Mouse (Mus musculus): ENCODE measurements around the gene Eno1. TPM values are rescaled to one million over a fixed set of nuclear protein-coding genes. Genes with fewer than 3 reads are reported as not detected.

The Eno1 gene
- polyA plus RNA-seq, 1 experiment from 2014 or later = 2,173 TPM

GRCm38 (mm10) chr4:150250549-150251422, 14.3 kb downstream of the Eno1 start:
- Histone ChIP-seq H3K4me2 (no peak overlapping the region), H3K27me3 (replicated peaks) (no peaks in the 10 kb centered on the region), H3K9me3 (replicated peaks) (no peaks in the 10 kb centered on the region), H3K4me3 (no peak overlapping the region), H3K4me1 (replicated peaks) (peaks cover 20% of the 10 kb centered on the region), H3K36me3 (peaks cover 81% of the 10 kb centered on the region), H3K9ac (no peak overlapping the region), H3K27ac (ENCODE audit: poor library complexity, severe bottlenecking) (peak overlapping the region; percentile 55)
- no peak for ATAC-seq (ENCODE audit: insufficient number of reproducible peaks, low FRiP score)
- 62% methylated on average over 18 of the region's 18 CpGs for WGBS

- peaks cover 33% of the 10 kb centered on the region for H3K4me1 ChIP-seq (replicated peaks)
- no peaks in the 10 kb centered on the region for H3K27me3 ChIP-seq (replicated peaks)
- H3K36me3 ChIP-seq = peaks cover 50% of the 10 kb centered on the region
- ATAC-seq (ENCODE audit: insufficient number of reproducible peaks, low FRiP score) = no peak
- WGBS = 66% methylated on average over 4 of the region's 4 CpGs
- no peak overlapping the region for H3K4me3 ChIP-seq
- no peak overlapping the region for H3K9ac ChIP-seq
- no peak overlapping the region for H3K4me2 ChIP-seq
- H3K27ac ChIP-seq (ENCODE audit: poor library complexity, severe bottlenecking) = no peak overlapping the region
- H3K9me3 ChIP-seq (replicated peaks) = no peaks in the 10 kb centered on the region
These were observed 17.9 kb downstream of the Eno1 start for GRCm38 (mm10) chr4:150254416-150254815.

- H3K36me3 ChIP-seq = peaks cover 43% of the 10 kb centered on the region
- peaks cover 31% of the 10 kb centered on the region for H3K4me1 ChIP-seq (replicated peaks)
- no peak overlapping the region for H3K4me2 ChIP-seq
- 85% methylated on average over 7 of the region's 7 CpGs for WGBS
- no peak for ATAC-seq (ENCODE audit: insufficient number of reproducible peaks, low FRiP score)
- no peak overlapping the region for H3K9ac ChIP-seq
- no peak overlapping the region for H3K4me3 ChIP-seq
- H3K27me3 ChIP-seq (replicated peaks) = no peaks in the 10 kb centered on the region
- H3K9me3 ChIP-seq (replicated peaks) = no peaks in the 10 kb centered on the region
- H3K27ac ChIP-seq (ENCODE audit: poor library complexity, severe bottlenecking) = no peak overlapping the region
These were observed 18.7 kb downstream of the Eno1 start for GRCm38 (mm10) chr4:150255181-150255580.

GRCm38 (mm10) chr4:150257252-150258204, 21.0 kb downstream of the Eno1 start:
- ATAC-seq (ENCODE audit: insufficient number of reproducible peaks, low FRiP score) = peak; percentile 79
- no peak overlapping the region for H3K4me3 ChIP-seq
- no peaks in the 10 kb centered on the region for H3K9me3 ChIP-seq (replicated peaks)
- WGBS = 19% methylated on average over 20 of the region's 20 CpGs
- H3K9ac ChIP-seq = peak overlapping the region; percentile 28; the same call in 1 of the 2 replicates
- 0 out of 2 replicates have a peak overlapping the region, but pooled peaks have one; percentile 7 for H3K4me2 ChIP-seq
- no peaks in the 10 kb centered on the region for H3K27me3 ChIP-seq (replicated peaks)
- peaks cover 23% of the 10 kb centered on the region for H3K36me3 ChIP-seq
- H3K4me1 ChIP-seq (replicated peaks) = peaks cover 34% of the 10 kb centered on the region
- H3K27ac ChIP-seq (ENCODE audit: poor library complexity, severe bottlenecking) = peak overlapping the region; percentile 46

- ATAC-seq (ENCODE audit: insufficient number of reproducible peaks, low FRiP score) = no peak
- peak overlapping the region; percentile 46; the same call in 1 of the 2 replicates for H3K27ac ChIP-seq (ENCODE audit: poor library complexity, severe bottlenecking)
- no peak overlapping the region for H3K4me3 ChIP-seq
- H3K4me2 ChIP-seq = 0 out of 2 replicates have a peak overlapping the region, but pooled peaks have one; percentile 7
- H3K9me3 ChIP-seq (replicated peaks) = no peaks in the 10 kb centered on the region
- H3K9ac ChIP-seq = peak overlapping the region; percentile 28; the same call in 1 of the 2 replicates
- WGBS = 62% methylated on average over 14 of the region's 14 CpGs
- peaks cover 34% of the 10 kb centered on the region for H3K4me1 ChIP-seq (replicated peaks)
- no peaks in the 10 kb centered on the region for H3K27me3 ChIP-seq (replicated peaks)
- H3K36me3 ChIP-seq = peaks cover 24% of the 10 kb centered on the region
These were observed 21.9 kb downstream of the Eno1 start for GRCm38 (mm10) chr4:150258388-150258787.

- H3K27me3 ChIP-seq (replicated peaks) = no peaks in the 10 kb centered on the region
- H3K36me3 ChIP-seq = peaks cover 25% of the 10 kb centered on the region
- H3K9me3 ChIP-seq (replicated peaks) = no peaks in the 10 kb centered on the region
- H3K9ac ChIP-seq = no peak overlapping the region
- 88% methylated on average over 7 of the region's 7 CpGs for WGBS
- H3K27ac ChIP-seq (ENCODE audit: poor library complexity, severe bottlenecking) = no peak overlapping the region
- no peak overlapping the region for H3K4me2 ChIP-seq
- peaks cover 34% of the 10 kb centered on the region for H3K4me1 ChIP-seq (replicated peaks)
- no peak for ATAC-seq (ENCODE audit: insufficient number of reproducible peaks, low FRiP score)
- H3K4me3 ChIP-seq = no peak overlapping the region
These were observed 23.1 kb downstream of the Eno1 start for GRCm38 (mm10) chr4:150259577-150259976.

GRCm38 (mm10) chr4:150260111-150260510, 23.6 kb downstream of the Eno1 start:
- Histone ChIP-seq H3K4me2 (no peak overlapping the region), H3K9ac (no peak overlapping the region), H3K36me3 (peaks cover 20% of the 10 kb centered on the region), H3K27ac (ENCODE audit: poor library complexity, severe bottlenecking) (no peak overlapping the region), H3K4me1 (replicated peaks) (peaks cover 31% of the 10 kb centered on the region), H3K4me3 (no peak overlapping the region), H3K27me3 (replicated peaks) (no peaks in the 10 kb centered on the region), H3K9me3 (replicated peaks) (no peaks in the 10 kb centered on the region)
- no peak for ATAC-seq (ENCODE audit: insufficient number of reproducible peaks, low FRiP score)
- 81% methylated on average over 7 of the region's 7 CpGs for WGBS

GRCm38 (mm10) chr4:150260745-150261144, 24.2 kb downstream of the Eno1 start:
- no peak overlapping the region for H3K4me3 ChIP-seq
- no peak overlapping the region for H3K9ac ChIP-seq
- peaks cover 18% of the 10 kb centered on the region for H3K36me3 ChIP-seq
- no peaks in the 10 kb centered on the region for H3K27me3 ChIP-seq (replicated peaks)
- peaks cover 31% of the 10 kb centered on the region for H3K4me1 ChIP-seq (replicated peaks)
- H3K27ac ChIP-seq (ENCODE audit: poor library complexity, severe bottlenecking) = no peak overlapping the region
- ATAC-seq (ENCODE audit: insufficient number of reproducible peaks, low FRiP score) = no peak
- WGBS = 38% methylated on average over 6 of the region's 6 CpGs
- no peak overlapping the region for H3K4me2 ChIP-seq
- no peaks in the 10 kb centered on the region for H3K9me3 ChIP-seq (replicated peaks)

GRCm38 (mm10) chr4:150262301-150262700, 25.8 kb downstream of the Eno1 start:
- Histone ChIP-seq H3K27me3 (replicated peaks) (no peaks in the 10 kb centered on the region), H3K4me2 (no peak overlapping the region), H3K36me3 (peaks cover 13% of the 10 kb centered on the region), H3K4me1 (replicated peaks) (peaks cover 28% of the 10 kb centered on the region), H3K9ac (no peak overlapping the region), H3K4me3 (no peak overlapping the region), H3K27ac (ENCODE audit: poor library complexity, severe bottlenecking) (no peak overlapping the region), H3K9me3 (replicated peaks) (no peaks in the 10 kb centered on the region)
- no peak for ATAC-seq (ENCODE audit: insufficient number of reproducible peaks, low FRiP score)
- WGBS = 75% methylated on average over 8 of the region's 8 CpGs

- H3K27me3 ChIP-seq (replicated peaks) = no peaks in the 10 kb centered on the region
These were observed 28.4 kb downstream of the Eno1 start for GRCm38 (mm10) chr4:150264903-150265302.

GRCm38 (mm10) chr4:150265471-150265870, 28.9 kb downstream of the Eno1 start:
- Histone ChIP-seq H3K4me1 (replicated peaks) (peaks cover 26% of the 10 kb centered on the region), H3K27ac (ENCODE audit: poor library complexity, severe bottlenecking) (no peak overlapping the region), H3K9me3 (replicated peaks) (no peaks in the 10 kb centered on the region), H3K9ac (no peak overlapping the region), H3K4me2 (no peak overlapping the region), H3K4me3 (no peak overlapping the region), H3K36me3 (peaks cover 13% of the 10 kb centered on the region), H3K27me3 (replicated peaks) (no peaks in the 10 kb centered on the region)
- no peak for ATAC-seq (ENCODE audit: insufficient number of reproducible peaks, low FRiP score)
- WGBS = 72% methylated on average over 5 of the region's 5 CpGs

More at GRCm38 (mm10) chr4:150264903-150265302, 28.4 kb downstream of the Eno1 start:
- Histone ChIP-seq H3K36me3 (peaks cover 13% of the 10 kb centered on the region), H3K27ac (ENCODE audit: poor library complexity, severe bottlenecking) (no peak overlapping the region), H3K9ac (no peak overlapping the region), H3K4me2 (no peak overlapping the region), H3K4me3 (no peak overlapping the region), H3K4me1 (replicated peaks) (peaks cover 23% of the 10 kb centered on the region), H3K9me3 (replicated peaks) (no peaks in the 10 kb centered on the region)
- 55% methylated on average over 7 of the region's 7 CpGs for WGBS
- ATAC-seq (ENCODE audit: insufficient number of reproducible peaks, low FRiP score) = no peak
